Mouse (Mus musculus) adipose tissue, adult 10 weeks (tissue): ENCODE measurements around the gene Tnfrsf14. TPM values are rescaled to one million over a fixed set of nuclear protein-coding genes. Genes with fewer than 3 reads are reported as not detected.

Experiments used
- polyA plus RNA-seq: library from polyadenylated mRNA; stranded (reverse); fragments of 350-450 nt; fragmentation: Illumina TruSeq; extraction: RNeasy Lipid Tissue Mini Kit (QIAGEN cat#74804); gene quantifications from one replicate; pipeline ENCODE4 v1.2.3, GENCODE M21; 2014; ENCODE audit warnings: low read depth, low replicate concordance

The Tnfrsf14 gene
- polyA plus RNA-seq = 10.2 TPM

DNA sequence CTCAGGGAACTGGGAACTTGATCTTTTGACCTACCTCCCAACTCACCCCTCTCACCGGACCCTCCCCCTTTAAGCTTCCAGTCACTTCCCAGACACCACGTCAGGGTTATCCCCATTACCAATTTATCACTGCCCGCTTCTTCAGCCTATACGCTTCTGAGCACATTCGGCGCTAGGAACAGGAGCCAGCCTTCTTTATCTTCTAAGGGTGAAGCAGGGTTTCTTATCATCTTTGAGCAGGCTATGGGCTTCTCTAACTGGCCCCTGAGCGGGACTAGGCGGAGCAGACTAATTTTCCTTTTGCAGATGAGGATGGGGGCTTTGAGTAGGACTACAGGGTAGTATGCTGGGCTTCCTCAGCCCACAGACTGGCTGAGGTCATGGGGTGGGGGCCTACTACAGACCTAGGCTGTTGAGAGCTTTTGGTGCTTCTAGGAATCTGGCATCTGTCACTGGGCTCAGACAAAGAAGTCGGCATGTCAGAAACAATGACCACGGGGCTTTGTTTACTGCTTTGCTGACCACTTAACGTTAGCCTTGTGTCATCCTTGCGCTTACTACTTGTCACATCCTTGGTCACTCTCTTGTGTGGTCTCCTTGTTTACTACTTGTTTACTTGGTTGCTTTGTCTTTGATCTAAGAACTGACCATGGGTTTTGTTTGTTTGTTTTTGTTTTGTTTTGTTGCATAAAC, at the start of gene Tnfrsf14:
TSS of gene Tnfrsf14 (minus strand) at position 169 of the 693 bp plus-strand sequence.

GRCm38 (mm10) chr4:154963901-154964580, 35.7 kb upstream of the Tnfrsf14 start, which contains the start of gene Pank4:
TSS of gene Pank4 (plus strand) at chr4:154964123.

DNA sequence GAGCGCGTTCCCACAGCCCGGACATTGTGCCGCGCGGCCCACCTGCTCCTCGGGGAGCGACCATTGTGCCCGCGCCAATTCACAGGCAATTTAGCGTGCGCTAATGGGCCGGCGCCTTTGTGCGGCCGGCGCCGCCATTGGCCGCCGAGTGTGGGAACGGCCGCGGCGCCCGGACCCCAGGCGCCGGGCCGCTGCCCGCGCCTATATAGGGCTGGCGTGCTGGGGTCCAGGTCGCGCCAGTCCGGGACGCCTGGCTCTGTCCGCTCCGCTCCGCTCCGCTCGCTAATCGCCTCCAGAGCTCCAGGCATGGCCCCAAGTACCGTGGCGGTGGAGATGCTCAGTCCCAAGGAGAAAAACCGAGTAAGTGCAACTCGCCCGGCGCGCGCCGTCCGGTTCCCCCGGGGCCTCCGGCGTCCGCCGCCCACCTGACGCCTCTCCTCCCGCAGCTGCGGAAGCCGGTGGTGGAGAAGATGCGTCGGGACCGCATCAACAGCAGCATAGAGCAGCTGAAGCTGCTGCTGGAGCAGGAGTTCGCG, 32.4 kb upstream of the Tnfrsf14 start, which contains the start of gene Hes5:
TSS of gene Hes5 (plus strand) at position 234 of the 536 bp plus-strand sequence.

GRCm38 (mm10) chr4:154898506-154899446, 29.6 kb downstream of the Tnfrsf14 start, which contains the start of gene Fam213b:
TSS of gene Fam213b (minus strand) at chr4:154899135.

Other genes starting within 250 kb of the Tnfrsf14 start
- gene Ttc34, start 91.1 kb downstream of the Tnfrsf14 start, polyA plus RNA-seq = 0.96 TPM
- gene Mmel1, start 59.0 kb downstream of the Tnfrsf14 start, polyA plus RNA-seq = 1.8 TPM
- gene Fam213b, start 29.4 kb downstream of the Tnfrsf14 start, polyA plus RNA-seq = 72.2 TPM
- gene Hes5, start 32.4 kb upstream of the Tnfrsf14 start, polyA plus RNA-seq = not detected
- gene Pank4, start 35.6 kb upstream of the Tnfrsf14 start, polyA plus RNA-seq = 20.7 TPM
- 3.6 TPM for gene Plch2, start 128.2 kb upstream of the Tnfrsf14 start, polyA plus RNA-seq
- 12.5 TPM for gene Pex10, start 138.5 kb upstream of the Tnfrsf14 start, polyA plus RNA-seq
- gene Rer1, start 157.8 kb upstream of the Tnfrsf14 start, polyA plus RNA-seq = 113 TPM
- gene Morn1, start 158.0 kb upstream of the Tnfrsf14 start, polyA plus RNA-seq = 10.9 TPM